Comparison of ENCODE assay signal across 11 mouse cellular contexts in the genomic region with DNA sequence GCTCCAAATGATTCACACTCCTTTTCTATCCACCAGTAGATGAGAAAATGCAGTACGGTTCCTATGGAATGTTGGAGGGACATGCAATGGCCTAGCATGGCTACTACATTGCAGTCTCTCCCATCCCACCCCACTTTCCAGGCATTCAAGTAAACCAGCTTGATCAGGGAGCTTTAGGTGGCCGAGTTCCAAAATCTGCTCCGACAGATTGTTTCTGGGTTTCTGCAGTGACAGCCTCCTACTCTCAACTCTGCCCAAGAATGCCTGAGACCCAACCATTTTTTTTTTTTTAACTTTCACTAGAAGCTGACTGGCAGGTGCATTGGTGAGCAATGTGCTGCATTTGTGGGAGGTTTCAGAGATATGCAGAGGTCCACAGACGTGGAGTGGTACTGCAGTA. TPM values are rescaled to one million over a fixed set of nuclear protein-coding genes. Genes with fewer than 3 reads are reported as not detected.
DNase-seq lines count a peak whose midpoint lies in the region; ATAC-seq lines count a peak whose summit lies in the region.
"Had no signal": no experiment of that assay in that cellular context is flagged by ENCODE, and none has a peak within 500 bp of the region (broad histone marks: within the 10 kb centered on the region; RNA-seq: fewer than 3 reads in every experiment).

No protein-coding gene starts in this region.

- peak; percentile 70 for DNase-seq in layer of hippocampus, adult 11-12 months (ENCODE audit: low spot score)
- DNase-seq in layer of hippocampus, adult 9-10 months (ENCODE audit: low spot score), result no peak
- peak; percentile 72 to 77 for DNase-seq in cerebellum, postnatal 10 days
- DNase-seq in layer of hippocampus, postnatal 25 days (ENCODE audit: extremely low spot score in 1 of 2, low spot score in 1 of 2), result peak; percentile 20 to 46
- DNase-seq in right cerebral cortex, postnatal 36 days (ENCODE audit: low spot score in 2 of 2), result peak; percentile 21 to 43
- DNase-seq in urinary bladder, adult 18-20 months (ENCODE audit: low spot score in 2 of 2), result no peak
- DNase-seq: adrenal gland, postnatal 25 days; gastrocnemius, postnatal 10 days; kidney, adult 18-20 months had no signal

- ATAC-seq in monocyte, adult 5-6 weeks (replicated peaks; ENCODE audit: insufficient number of reproducible peaks, low FRiP score, low TSS enrichment, poor library complexity, severe bottlenecking), result no peak
- no peak for ATAC-seq in erythroid progenitor cell, adult 5-6 weeks (replicated peaks; ENCODE audit: low FRiP score, poor library complexity, severe bottlenecking)

RNA-seq across cellular contexts. Expression of a gene that starts 36.4 kb away (rescaled TPM):
- not detected for total RNA-seq in layer of hippocampus, postnatal 25 days (2021)
- total RNA-seq in monocyte, adult 5-6 weeks (2017), result not detected in 3 replicates
- not detected in 2 replicates for total RNA-seq in erythroid progenitor cell, adult 5-6 weeks (2015; ENCODE audit: low replicate concordance)
- not detected in 2 replicates for total RNA-seq in erythroid progenitor cell, adult 5-6 weeks (2017; ENCODE audit: low replicate concordance)
- total RNA-seq: adrenal gland, postnatal 25 days; gastrocnemius, postnatal 10 days had no signal

RNA-seq across cellular contexts. Expression of a gene that starts 51.9 kb away (rescaled TPM):
- total RNA-seq in layer of hippocampus, postnatal 25 days (2021), result 10 to 100 TPM; 35.6 to 41.2 TPM
- 89.7 to 206 TPM (median 97.5 TPM) in 3 replicates for total RNA-seq in monocyte, adult 5-6 weeks (2017)
- 30.2 and 30.6 TPM in 2 replicates for total RNA-seq in erythroid progenitor cell, adult 5-6 weeks (2015; ENCODE audit: low replicate concordance)
- total RNA-seq in erythroid progenitor cell, adult 5-6 weeks (2017; ENCODE audit: low replicate concordance), result 6.9 and 24.4 TPM in 2 replicates

Comparison
In these comparisons a context has a peak if more than half of its experiments do, and no peak if none do; other contexts are left out.
1. DNase-seq: peak in layer of hippocampus, adult 11-12 months (single experiment), cerebellum, postnatal 10 days (2 of 2), layer of hippocampus, postnatal 25 days (2 of 2) and right cerebral cortex, postnatal 36 days (2 of 2); none in layer of hippocampus, adult 9-10 months (single experiment) and urinary bladder, adult 18-20 months (0 of 2).